Mouse (Mus musculus) midbrain, embryonic 11.5 days (tissue): ENCODE measurements around the gene Alkbh3. TPM values are rescaled to one million over a fixed set of nuclear protein-coding genes. Genes with fewer than 3 reads are reported as not detected.

ENCODE experiments used
- ATAC-seq: fragments of 200-750 bp; cut with Nextera tagmentation; 2 replicates; pipeline ENCODE4 v1.8.0; 2017; ENCODE audit warnings: moderate TSS enrichment, moderate library complexity; ENCODE audit not compliant: low FRiP score
- DNase-seq: peaks from one replicate; pipeline ENCODE4 v3.0.0; 2015; ENCODE audit warnings: low spot score; ENCODE audit errors: missing footprints
- H3K27ac ChIP-seq: fragments of 300-500 bp; sonication (generic); 2 replicates; pipeline ENCODE4 v1.5.1; 2014; ENCODE audit warnings: low read depth, low read length
- H3K27me3 ChIP-seq: fragments of 300-500 bp; sonication (generic); 2 replicates; pipeline ENCODE4 v1.6.1; 2014; ENCODE audit warnings: mild to moderate bottlenecking, low read length, moderate library complexity, mixed read lengths; ENCODE audit not compliant: control insufficient read depth, insufficient read depth
- H3K36me3 ChIP-seq: fragments of 300-500 bp; sonication (generic); 2 replicates; pipeline ENCODE4 v1.6.1; 2014; ENCODE audit warnings: mild to moderate bottlenecking, low read length, moderate library complexity, mixed read lengths; ENCODE audit not compliant: control insufficient read depth, insufficient read depth
- H3K4me1 ChIP-seq: fragments of 300-500 bp; sonication (generic); 2 replicates; pipeline ENCODE4 v1.6.1; 2014; ENCODE audit warnings: low read length; ENCODE audit not compliant: control insufficient read depth, insufficient read depth
- H3K4me2 ChIP-seq: fragments of 300-500 bp; sonication (generic); 2 replicates; pipeline ENCODE4 v1.6.1; 2014; ENCODE audit warnings: mild to moderate bottlenecking, moderate library complexity
- H3K4me3 ChIP-seq: fragments of 300-500 bp; sonication (generic); 2 replicates; pipeline ENCODE4 v1.5.1; 2014; ENCODE audit warnings: low read depth, low read length
- H3K9ac ChIP-seq: fragments of 300-500 bp; sonication (generic); 2 replicates; pipeline ENCODE4 v1.6.1; 2014; ENCODE audit warnings: low read length
- H3K9me3 ChIP-seq: fragments of 300-500 bp; sonication (generic); 2 replicates; pipeline ENCODE4 v1.6.1; 2016; ENCODE audit warnings: low read length; ENCODE audit not compliant: control insufficient read depth
- WGBS: fragments of 180-500 bp; shearing (Covaris S2); extraction: QIAGEN DNeasy Blood & Tissue Kit; methylation state at CpG from one replicate; pipeline ENCODE4 v1.1.7; 2014; 5-methylcytosine and 5-hydroxymethylcytosine counted together
- polyA plus RNA-seq: library from polyadenylated mRNA; unstranded; fragments of >200 nt; fragmentation: Nextera tagmentation; extraction: Ambion mirVana; gene quantifications from 2 replicates; pipeline ENCODE4 v1.2.1, GENCODE M21; 2014

Alkbh3 gene
- polyA plus RNA-seq, 1 experiment from 2014 or later = 51.3 TPM

GRCm38 (mm10) chr2:93959346-93959745 lies 51.3 kb downstream of the Alkbh3 start:
- Histone ChIP-seq H3K27me3 (peaks cover 33% of the 10 kb centered on the region), H3K9me3 (no peaks in the 10 kb centered on the region), H3K4me3 (no peak overlapping the region), H3K4me1 (peaks cover 14% of the 10 kb centered on the region), H3K9ac (no peak overlapping the region), H3K27ac (no peak overlapping the region), H3K4me2 (no peak overlapping the region), H3K36me3 (no peaks in the 10 kb centered on the region)
- ATAC-seq (no peak), DNase-seq (no peak)
- WGBS = 76% methylated on average over 8 of the region's 8 CpGs

GRCm38 (mm10) chr2:93958216-93958615 lies 52.4 kb downstream of the Alkbh3 start:
- DNase-seq (no peak), ATAC-seq (no peak)
- Histone ChIP-seq H3K4me3 (no peak overlapping the region), H3K9me3 (no peaks in the 10 kb centered on the region), H3K4me1 (peaks cover 14% of the 10 kb centered on the region), H3K9ac (no peak overlapping the region), H3K4me2 (no peak overlapping the region), H3K27ac (no peak overlapping the region), H3K36me3 (no peaks in the 10 kb centered on the region), H3K27me3 (peaks cover 39% of the 10 kb centered on the region)
- 85% methylated on average over 3 of the region's 3 CpGs for WGBS

GRCm38 (mm10) chr2:93957785-93958175 lies 52.8 kb downstream of the Alkbh3 start:
- peaks cover 39% of the 10 kb centered on the region for H3K27me3 ChIP-seq
- no peak for ATAC-seq
- H3K4me3 ChIP-seq = no peak overlapping the region

GRCm38 (mm10) chr2:93956908-93957784 lies 53.5 kb downstream of the Alkbh3 start, which contains the start of gene Gm13889:
Gm13889 (minus strand) TSS chr2:93957201.
- Histone ChIP-seq H3K9ac (peak within 1 kb of the TSS; percentile 69), H3K9me3 (no peaks in the 10 kb centered on the region), H3K4me3 (peak within 1 kb of the TSS; percentile 62), H3K27ac (no peak within 1 kb of the TSS), H3K27me3 (peaks cover 39% of the 10 kb centered on the region), H3K36me3 (no peaks in the 10 kb centered on the region), H3K4me2 (peak within 1 kb of the TSS; percentile 71), H3K4me1 (peaks cover 14% of the 10 kb centered on the region)
- ATAC-seq (peak; percentile 68), DNase-seq (peak; percentile 95)
- WGBS = 5% methylated on average over 59 of the region's 62 CpGs

More at GRCm38 (mm10) chr2:93957785-93958175, 52.8 kb downstream of the Alkbh3 start:
- 52% methylated on average over 8 of the region's 8 CpGs for WGBS
- H3K4me2 ChIP-seq = peak overlapping the region; percentile 71
- no peak overlapping the region for H3K27ac ChIP-seq
- no peaks in the 10 kb centered on the region for H3K9me3 ChIP-seq
- no peak for DNase-seq
- no peaks in the 10 kb centered on the region for H3K36me3 ChIP-seq
- no peak overlapping the region for H3K9ac ChIP-seq
- H3K4me1 ChIP-seq = peaks cover 14% of the 10 kb centered on the region

GRCm38 (mm10) chr2:93956331-93956801 lies 54.2 kb downstream of the Alkbh3 start:
- Histone ChIP-seq H3K9me3 (no peaks in the 10 kb centered on the region), H3K4me3 (peak overlapping the region; percentile 62), H3K9ac (peak overlapping the region; percentile 69), H3K4me2 (peak overlapping the region; percentile 71), H3K36me3 (no peaks in the 10 kb centered on the region), H3K4me1 (peaks cover 14% of the 10 kb centered on the region), H3K27me3 (peaks cover 39% of the 10 kb centered on the region), H3K27ac (no peak overlapping the region)
- ATAC-seq (peak; percentile 69), DNase-seq (peak; percentile 97)
- under 1% methylated on average over 44 of the region's 44 CpGs for WGBS

GRCm38 (mm10) chr2:93955886-93956285 lies 54.7 kb downstream of the Alkbh3 start:
- H3K9ac ChIP-seq = peak overlapping the region; percentile 69
- no peaks in the 10 kb centered on the region for H3K9me3 ChIP-seq
- ATAC-seq (no peak; the same call in 1 of the 2 replicates), DNase-seq (no peak)
- peaks cover 14% of the 10 kb centered on the region for H3K4me1 ChIP-seq
- no peaks in the 10 kb centered on the region for H3K36me3 ChIP-seq
- H3K4me3 ChIP-seq = peak overlapping the region; percentile 62
- no peak overlapping the region for H3K27ac ChIP-seq
- H3K27me3 ChIP-seq = peaks cover 39% of the 10 kb centered on the region
- under 1% methylated on average over 31 of the region's 31 CpGs for WGBS
- H3K4me2 ChIP-seq = peak overlapping the region; percentile 71

GRCm38 (mm10) chr2:93954781-93955578 lies 55.6 kb downstream of the Alkbh3 start:
- peak overlapping the region; percentile 27; the same call in 1 of the 2 replicates for H3K9ac ChIP-seq
- peak; percentile 95 for DNase-seq

GRCm38 (mm10) chr2:93953726-93954125 lies 56.9 kb downstream of the Alkbh3 start:
- H3K9ac ChIP-seq = no peak overlapping the region
- H3K27me3 ChIP-seq = peaks cover 39% of the 10 kb centered on the region
- no peak overlapping the region for H3K27ac ChIP-seq
- H3K9me3 ChIP-seq = no peaks in the 10 kb centered on the region
- H3K4me3 ChIP-seq = no peak overlapping the region
- DNase-seq (no peak), ATAC-seq (no peak)
- no peaks in the 10 kb centered on the region for H3K36me3 ChIP-seq
- no peak overlapping the region for H3K4me2 ChIP-seq
- 84% methylated on average over 9 of the region's 9 CpGs for WGBS
- peaks cover 14% of the 10 kb centered on the region for H3K4me1 ChIP-seq

More at GRCm38 (mm10) chr2:93954781-93955578, 55.6 kb downstream of the Alkbh3 start:
- WGBS = 1% methylated on average over 32 of the region's 32 CpGs
- Histone ChIP-seq H3K9me3 (no peaks in the 10 kb centered on the region), H3K36me3 (no peaks in the 10 kb centered on the region), H3K4me2 (peak overlapping the region; percentile 71), H3K27me3 (peaks cover 39% of the 10 kb centered on the region), H3K4me3 (peak overlapping the region; percentile 62), H3K4me1 (peaks cover 14% of the 10 kb centered on the region), H3K27ac (no peak overlapping the region)
- no peak for ATAC-seq
